Mouse (Mus musculus) heart, postnatal 0 days (tissue): Measurements from ENCODE around the gene Slc7a6os.

Experiments used
- CTCF ChIP-seq: IDR thresholded peaks from 2 replicates; pipeline ENCODE4 v1.5.1; 2016; ENCODE audit warnings: antibody characterized with exemption, control low read depth, low read depth
- EP300 ChIP-seq: IDR thresholded peaks from 2 replicates; pipeline ENCODE4 v1.6.1; 2016; ENCODE audit warnings: antibody characterized with exemption, low read depth

GRCm38 (mm10) chr8:106177594-106177993 lies 33.1 kb downstream of the Slc7a6os start:
- TF ChIP-seq EP300, result no peak
- no peak for TF ChIP-seq CTCF
